ENCODE assay signal across 33 mouse cellular contexts in the genomic region with DNA sequence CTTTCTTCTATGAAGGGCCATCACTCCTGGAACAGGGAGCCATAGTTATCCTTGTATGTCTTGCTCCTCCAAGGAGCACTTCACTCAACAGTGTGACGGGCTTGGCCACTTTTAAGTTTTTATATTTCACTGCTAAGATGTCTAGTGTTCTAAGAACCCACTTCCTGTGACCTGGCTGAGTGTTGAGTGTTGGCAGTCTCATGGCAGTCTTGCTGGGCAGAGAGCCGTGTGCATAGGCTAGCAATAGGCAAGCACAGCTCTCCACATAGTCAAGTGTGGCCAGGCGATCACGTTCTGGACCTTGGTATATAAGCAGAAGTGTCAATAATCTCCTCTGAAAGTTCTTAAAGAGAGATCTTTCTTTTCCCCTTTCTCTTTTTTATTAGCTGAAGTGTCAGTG. TPM values are rescaled to one million over a fixed set of nuclear protein-coding genes. Genes with fewer than 3 reads are reported as not detected.
A peak's percentile ranks its signal among the peaks of the same experiment; 100 is the strongest.
DNase-seq lines count a peak whose midpoint lies in the region; ATAC-seq and TF ChIP-seq lines count a peak whose summit lies in the region.
"Had no signal": no experiment of that assay in that cellular context is flagged by ENCODE, and none has a peak within 500 bp of the region (broad histone marks: within the 10 kb centered on the region; RNA-seq: fewer than 3 reads in every experiment).

No protein-coding gene starts in this region.

- no peaks in the 10 kb centered on the region for H3K27me3 ChIP-seq in splenic B cell, adult 2 months (ENCODE audit: control insufficient read depth, insufficient read depth, low read length, poor library complexity, severe bottlenecking)
- H3K27me3 ChIP-seq in heart, adult 2 months (ENCODE audit: control insufficient read depth, insufficient read depth, low read length): no peaks in the 10 kb centered on the region
- no peaks in the 10 kb centered on the region for H3K27me3 ChIP-seq in hindbrain, embryonic 12.5 days
- H3K27me3 ChIP-seq: heart, embryonic 15.5 days; hindbrain, embryonic 15.5 days; limb, embryonic 15.5 days; liver, embryonic 15.5 days; stomach, embryonic 15.5 days had no signal

- no peak overlapping the region for H3K9ac ChIP-seq in heart, adult 2 months (ENCODE audit: low read depth, low read length)
- H3K9ac ChIP-seq in hindbrain, embryonic 12.5 days: no peak overlapping the region
- H3K9ac ChIP-seq: forebrain, postnatal 0 days; heart, embryonic 15.5 days; hindbrain, embryonic 15.5 days; limb, embryonic 15.5 days; liver, embryonic 15.5 days; stomach, embryonic 15.5 days had no signal

- no peaks in the 10 kb centered on the region for H3K79me2 ChIP-seq in heart, adult 2 months (replicated peaks; ENCODE audit: control insufficient read depth, insufficient read depth, low read length)

- H3K4me3 ChIP-seq in heart, adult 2 months: no peak overlapping the region
- H3K4me3 ChIP-seq in hindbrain, embryonic 12.5 days: no peak overlapping the region
- H3K4me3 ChIP-seq: forebrain, embryonic 10.5 days; heart, embryonic 15.5 days; hindbrain, embryonic 15.5 days; left cerebral cortex, adult 2 months; limb, embryonic 15.5 days; liver, embryonic 15.5 days; midbrain, embryonic 10.5 days; stomach, embryonic 15.5 days had no signal

- intact Hi-C loops in heart, adult 2 months (cut with DNase I): no loop called here

- no peak for TF ChIP-seq POLR2A in heart, adult 2 months (IDR thresholded peaks at IDR 0.05; ENCODE audit: insufficient read depth, low read depth, low read length)

- H3K36me3 ChIP-seq in splenic B cell, adult 2 months (ENCODE audit: control insufficient read depth, insufficient read depth, low read length, poor library complexity, severe bottlenecking): no peaks in the 10 kb centered on the region
- H3K36me3 ChIP-seq in heart, adult 2 months (ENCODE audit: control insufficient read depth, insufficient read depth, low read length): no peaks in the 10 kb centered on the region
- H3K36me3 ChIP-seq in hindbrain, embryonic 12.5 days: no peaks in the 10 kb centered on the region
- H3K36me3 ChIP-seq: forebrain, embryonic 10.5 days; heart, embryonic 15.5 days; hindbrain, embryonic 15.5 days; limb, embryonic 15.5 days; liver, embryonic 15.5 days; midbrain, embryonic 10.5 days; stomach, embryonic 15.5 days had no signal

- 89% methylated on average over 4 of the region's 4 CpGs for WGBS in heart, adult 2 months
- WGBS in hindbrain, embryonic 12.5 days: 95% methylated on average over 4 of the region's 4 CpGs

- H3K4me2 ChIP-seq in hindbrain, embryonic 12.5 days (replicated peaks): no peak overlapping the region
- H3K4me2 ChIP-seq: heart, embryonic 15.5 days; hindbrain, embryonic 15.5 days; limb, embryonic 15.5 days; liver, embryonic 15.5 days; stomach, embryonic 15.5 days had no signal

- no peak for TF ChIP-seq CTCF in heart, adult 2 months (IDR thresholded peaks at IDR 0.05)

- peak; percentile 61 for ATAC-seq in inflammation-experienced regulatory T-cells, adult 6 months
- no peak for ATAC-seq in hindbrain, embryonic 12.5 days (ENCODE audit: low FRiP score)
- ATAC-seq: forebrain, postnatal 0 days; intestine, postnatal 0 days; lung, postnatal 0 days had no signal

- no peak for TF ChIP-seq EP300 in heart, adult 2 months (IDR thresholded peaks at IDR 0.05; ENCODE audit: insufficient read depth, low read depth, low read length)

- H3K27ac ChIP-seq in heart, adult 2 months: no peak overlapping the region
- no peak overlapping the region for H3K27ac ChIP-seq in hindbrain, embryonic 12.5 days
- H3K27ac ChIP-seq: forebrain, embryonic 10.5 days; heart, embryonic 15.5 days; hindbrain, embryonic 15.5 days; left cerebral cortex, adult 2 months; limb, embryonic 15.5 days; liver, embryonic 15.5 days; macrophage; midbrain, embryonic 10.5 days; stomach, embryonic 15.5 days had no signal

- peak; percentile 83 for DNase-seq in CD4-positive helper T cell, adult 2 months (ENCODE audit: low read depth, low spot score)
- DNase-seq in CD4-positive, CD25-positive, alpha-beta regulatory T cell, adult 2 months (ENCODE audit: low read depth, low spot score): peak; percentile 82
- peak; percentile 54 for DNase-seq in splenic B cell, adult 2 months (ENCODE audit: low read depth, low spot score)
- no peak for DNase-seq in heart, adult 2 months
- no peak for DNase-seq in left cerebral cortex, adult 8-10 months (ENCODE audit: low spot score in 2 of 2)
- DNase-seq: adrenal gland, adult 2 months; cerebellum, adult 11 months; cerebellum, postnatal 10 days; forebrain, postnatal 0 days; gastrocnemius, postnatal 36 days; heart, postnatal 4 days; kidney, postnatal 10 days; left cerebral cortex, postnatal 4 days; right cerebral cortex, postnatal 14 days had no signal

- H3K9me3 ChIP-seq in hindbrain, embryonic 12.5 days (replicated peaks): no peaks in the 10 kb centered on the region
- H3K9me3 ChIP-seq: forebrain, embryonic 10.5 days; heart, embryonic 15.5 days; hindbrain, embryonic 15.5 days; limb, embryonic 15.5 days; liver, embryonic 15.5 days; midbrain, embryonic 10.5 days; stomach, embryonic 15.5 days had no signal

- H3K4me1 ChIP-seq in heart, adult 2 months (ENCODE audit: control insufficient read depth, insufficient read depth, low read length): 0 out of 2 replicates have a peak, but pooled peaks cover 1% of the 10 kb centered on the region
- no peaks in the 10 kb centered on the region for H3K4me1 ChIP-seq in hindbrain, embryonic 12.5 days
- H3K4me1 ChIP-seq: hindbrain, embryonic 15.5 days; limb, embryonic 15.5 days; midbrain, embryonic 10.5 days; stomach, embryonic 15.5 days had no signal

RNA-seq across cellular contexts. Expression of gene Dusp2, which starts 17.8 kb away (rescaled TPM):
- polyA plus RNA-seq in inflammation-experienced regulatory T-cells, adult 6 months (2017; shearing (Covaris generic)): 10 to 100 TPM; 26.0 to 29.5 (median 27.9) TPM
- total RNA-seq in heart, adult 2 months (2021): under 1 TPM; 0.44 to 0.45 TPM
- 0.97 and 1.1 TPM in 2 replicates for polyA plus RNA-seq in heart, adult 2 months (2012; rRNA removed)
- polyA plus RNA-seq in hindbrain, embryonic 12.5 days (2016; fragmentation: Nextera tagmentation; extraction: Ambion mirVana): 5.5 and 6.9 TPM in 2 replicates
- total RNA-seq in left cerebral cortex, adult 8-10 months (2022): 1 to 10 TPM; 2.4 to 3.3 (median 2.5) TPM

RNA-seq across cellular contexts. Expression of gene Astl, which starts 20.3 kb away (rescaled TPM):
- polyA plus RNA-seq in inflammation-experienced regulatory T-cells, adult 6 months (2017; shearing (Covaris generic)): under 1 TPM in 2 of 3 experiments, not detected in 1; 0.21 to 0.35 TPM
- total RNA-seq in heart, adult 2 months (2021): not detected
- not detected in 2 replicates for polyA plus RNA-seq in heart, adult 2 months (2012; rRNA removed)
- not detected in 2 replicates for polyA plus RNA-seq in hindbrain, embryonic 12.5 days (2016; fragmentation: Nextera tagmentation; extraction: Ambion mirVana)
- total RNA-seq in left cerebral cortex, adult 8-10 months (2022): not detected
- total RNA-seq: adrenal gland, adult 2 months; adrenal gland, postnatal 4 days; ES-E14; forebrain, postnatal 0 days; gastrocnemius, postnatal 36 days; heart, postnatal 4 days; layer of hippocampus, postnatal 10 days; left cerebral cortex, adult 2 months; left cerebral cortex, postnatal 4 days; midbrain, postnatal 0 days had no signal
- polyA plus RNA-seq: adrenal gland, adult 2 months; C2C12; forebrain, embryonic 10.5 days; forebrain, postnatal 0 days; heart, embryonic 15.5 days; hindbrain, embryonic 15.5 days; intestine, postnatal 0 days; lung, postnatal 0 days; macrophage; midbrain, embryonic 10.5 days; midbrain, postnatal 0 days; neural tube, embryonic 11.5 days; stomach, embryonic 15.5 days had no signal

RNA-seq across cellular contexts. Expression of gene Adra2b, which starts 44.9 kb away (rescaled TPM):
- polyA plus RNA-seq in inflammation-experienced regulatory T-cells, adult 6 months (2017; shearing (Covaris generic)): under 1 TPM in 1 of 3 experiments, not detected in 2; 0.13 TPM
- 1 to 10 TPM in 1 of 2 experiments, under 1 TPM in 1; 0.73 to 1.1 TPM for total RNA-seq in heart, adult 2 months (2021)
- 1.0 and 1.6 TPM in 2 replicates for polyA plus RNA-seq in heart, adult 2 months (2012; rRNA removed)
- 2.4 and 2.6 TPM in 2 replicates for polyA plus RNA-seq in hindbrain, embryonic 12.5 days (2016; fragmentation: Nextera tagmentation; extraction: Ambion mirVana)
- total RNA-seq in left cerebral cortex, adult 8-10 months (2022): 1 to 10 TPM in 2 of 4 experiments, under 1 TPM in 2; 0.96 to 1.2 (median 1.0) TPM
- polyA plus RNA-seq: C2C12, macrophage had no signal

RNA-seq across cellular contexts. Expression of gene Stard7, which starts 48.1 kb away (rescaled TPM):
- 10 to 100 TPM; 25.3 to 34.8 (median 28.0) TPM for polyA plus RNA-seq in inflammation-experienced regulatory T-cells, adult 6 months (2017; shearing (Covaris generic))
- total RNA-seq in heart, adult 2 months (2021): 100 to 1,000 TPM; 150 to 165 TPM
- polyA plus RNA-seq in heart, adult 2 months (2012; rRNA removed): 64.0 and 151 TPM in 2 replicates
- polyA plus RNA-seq in hindbrain, embryonic 12.5 days (2016; fragmentation: Nextera tagmentation; extraction: Ambion mirVana): 86.0 and 86.9 TPM in 2 replicates
- total RNA-seq in left cerebral cortex, adult 8-10 months (2022): 100 to 1,000 TPM in 2 of 4 experiments, 10 to 100 TPM in 2; 92.3 to 106 (median 97.9) TPM

Comparison
In these comparisons a context has a peak if more than half of its experiments do, and no peak if none do; other contexts are left out.
1. DNase-seq: peak in CD4-positive helper T cell, adult 2 months (single experiment), CD4-positive, CD25-positive, alpha-beta regulatory T cell, adult 2 months (single experiment) and splenic B cell, adult 2 months (single experiment); none in heart, adult 2 months (0 of 2) and left cerebral cortex, adult 8-10 months (0 of 2).